Mouse (Mus musculus): ENCODE measurements around the gene Sorcs3.

- no peak for TF ChIP-seq TCF12 (IDR thresholded peaks at IDR 0.05; ENCODE audit: insufficient read depth, poor library complexity, severe bottlenecking)
- TF ChIP-seq POLR2A (IDR thresholded peaks at IDR 0.05; ENCODE audit: insufficient read length, low read depth) = no peak
- TF ChIP-seq SRF (IDR thresholded peaks at IDR 0.05; ENCODE audit: control insufficient read depth, insufficient read length, low read depth) = no peak
- TF ChIP-seq MAX (IDR thresholded peaks at IDR 0.05; ENCODE audit: low read depth) = no peak
- no peak for TF ChIP-seq CEBPB (IDR thresholded peaks at IDR 0.05; ENCODE audit: insufficient read depth, poor library complexity, severe bottlenecking)
- TF ChIP-seq USF1 (IDR thresholded peaks at IDR 0.05; ENCODE audit: low read depth) = no peak
- TF ChIP-seq MYOG (IDR thresholded peaks at IDR 0.05; ENCODE audit: control insufficient read depth in 1 of 3, insufficient read depth in 1 of 3, insufficient read length in 2 of 3, low read depth in 2 of 3) = no peak
These were observed 551.0 kb downstream of the Sorcs3 start for GRCm38 (mm10) chr19:48756831-48757230.
